Mouse (Mus musculus) hindbrain, embryonic 11.5 days (tissue): ENCODE results near the gene Polq. TPM values are rescaled to one million over a fixed set of nuclear protein-coding genes. Genes with fewer than 3 reads are reported as not detected.

ENCODE experiments used
- polyA plus RNA-seq: library from polyadenylated mRNA; unstranded; fragments of >200 nt; fragmentation: Nextera tagmentation; extraction: Ambion mirVana; gene quantifications from 2 replicates; pipeline ENCODE4 v1.2.1, GENCODE M21; 2014

Gene Polq
- polyA plus RNA-seq, 1 experiment from 2014 or later: 11.8 TPM

Other genes starting within 250 kb of the Polq start
- gene Slc15a2, start 226.8 kb upstream of the Polq start, polyA plus RNA-seq: 2.1 and 3.7 TPM in 2 replicates
- 73.3 and 74.3 TPM in 2 replicates for gene Iqcb1, start 183.4 kb upstream of the Polq start, polyA plus RNA-seq
- gene Eaf2, start 136.8 kb upstream of the Polq start, polyA plus RNA-seq: 1.3 and 1.5 TPM in 2 replicates
- 81.0 and 91.0 TPM in 2 replicates for gene Golgb1, start 136.6 kb upstream of the Polq start, polyA plus RNA-seq
- 0.79 and 1.3 TPM in 2 replicates for gene Hcls1, start 76.8 kb upstream of the Polq start, polyA plus RNA-seq
- gene Fbxo40, start 21.3 kb upstream of the Polq start, polyA plus RNA-seq: 0.03 TPM in 1 of 2 replicates, not detected in the other